Mouse (Mus musculus): ENCODE data around the gene Acad11.

DNA sequence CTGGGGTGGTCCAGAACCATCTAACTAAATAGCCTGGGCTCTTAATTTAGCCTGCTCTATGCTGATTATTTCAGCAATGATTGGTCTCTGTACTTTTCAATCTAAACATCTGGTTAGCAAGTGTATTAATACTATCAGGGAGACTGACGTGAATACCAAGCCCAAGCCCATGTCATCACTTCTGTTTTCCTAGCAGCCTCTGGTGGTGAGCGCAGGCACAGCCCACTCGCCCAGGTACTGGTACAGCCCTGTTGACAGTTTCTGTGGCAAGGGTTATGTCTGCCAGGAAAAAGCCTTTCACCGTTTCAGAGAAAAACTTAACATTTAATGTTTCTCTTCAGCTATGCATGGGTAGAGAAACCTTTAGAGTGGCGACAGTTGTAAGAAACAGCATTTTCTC lies 101.0 kb downstream of the Acad11 start:
- no peak for TF ChIP-seq CTCF (IDR thresholded peaks at IDR 0.05; ENCODE audit: low read depth)
- no peak for TF ChIP-seq EP300 (IDR thresholded peaks at IDR 0.05; ENCODE audit: low read depth)

Measured in liver, embryonic 14.5 days (tissue).